21 mouse cellular contexts compared by ENCODE assay signal in genomic region chr5:135951660-135952059, GRCm38 (mm10). TPM values are rescaled to one million over a fixed set of nuclear protein-coding genes. Genes with fewer than 3 reads are reported as not detected.
DNase-seq lines count a peak whose midpoint lies in the region; ATAC-seq and TF ChIP-seq lines count a peak whose summit lies in the region.
"Had no signal": no experiment of that assay in that cellular context is flagged by ENCODE, and none has a peak within 500 bp of the region (broad histone marks: within the 10 kb centered on the region; RNA-seq: fewer than 3 reads in every experiment).

No protein-coding gene starts in this region.

- in situ Hi-C loops in ES-E14 (cut with MboI; ENCODE audit: low sequenced_read_pairs in 2 of 2, unreplicated experiment in 2 of 2): no loop called here

- H3K4me3 ChIP-seq in ES-E14 (ENCODE audit: insufficient read depth in 1 of 2, low read depth in 1 of 2, low read length in 2 of 2, poor library complexity in 1 of 2, severe bottlenecking in 1 of 2): no peak overlapping the region
- no peak overlapping the region for H3K4me3 ChIP-seq in lung, postnatal 0 days (ENCODE audit: low read depth, low read length)
- H3K4me3 ChIP-seq: forebrain, embryonic 12.5 days; hindbrain, embryonic 12.5 days; midbrain, embryonic 12.5 days had no signal

- H3K27me3 ChIP-seq in lung, postnatal 0 days (replicated peaks; ENCODE audit: insufficient read depth, low read length): no peaks in the 10 kb centered on the region
- H3K27me3 ChIP-seq: hindbrain, embryonic 12.5 days; midbrain, embryonic 12.5 days had no signal

- TF ChIP-seq EP300 in lung, postnatal 0 days (IDR thresholded peaks at IDR 0.05): no peak

- TF ChIP-seq CTCF in lung, postnatal 0 days (IDR thresholded peaks at IDR 0.05): no peak

- H3K9ac ChIP-seq in ES-E14 (ENCODE audit: insufficient read depth, low read depth, low read length, poor library complexity, severe bottlenecking): no peak overlapping the region
- H3K9ac ChIP-seq in lung, postnatal 0 days (replicated peaks; ENCODE audit: low read depth): no peak overlapping the region
- H3K9ac ChIP-seq: forebrain, embryonic 12.5 days; hindbrain, embryonic 12.5 days; lung, embryonic 14.5 days; midbrain, embryonic 12.5 days had no signal

- DNase-seq in adrenal gland, postnatal 14 days: peak; percentile 43
- DNase-seq in adrenal gland, postnatal 25 days: no peak
- DNase-seq in ES-E14 (ENCODE audit: low read depth, low spot score): no peak
- DNase-seq in ovary, postnatal 36 days (ENCODE audit: low spot score): no peak
- DNase-seq in right cerebral cortex, postnatal 4 days: no peak
- DNase-seq in lung, postnatal 0 days (ENCODE audit: low spot score): no peak
- DNase-seq: cerebellum, postnatal 14 days; heart, adult 18-20 months; left cerebral cortex, postnatal 4 days; lung, embryonic 14.5 days; thymus, postnatal 25 days had no signal

- ATAC-seq in erythroid progenitor cell, adult 5-6 weeks (replicated peaks; ENCODE audit: low FRiP score, poor library complexity, severe bottlenecking): peak; percentile 25
- ATAC-seq in megakaryocyte, adult 5-6 weeks (ENCODE audit: poor library complexity, severe bottlenecking): peak; percentile 59
- ATAC-seq in lung, postnatal 0 days: no peak
- ATAC-seq: activated CD4-positive, CD25-positive, alpha-beta regulatory T cell, adult 4 months had no signal

- no peaks in the 10 kb centered on the region for H3K36me3 ChIP-seq in ES-E14 (ENCODE audit: control insufficient read depth, insufficient read depth, low read length, poor library complexity, severe bottlenecking)
- H3K36me3 ChIP-seq in lung, postnatal 0 days (ENCODE audit: insufficient read depth, low read length): no peaks in the 10 kb centered on the region
- H3K36me3 ChIP-seq: forebrain, embryonic 12.5 days; hindbrain, embryonic 12.5 days; midbrain, embryonic 12.5 days had no signal

- peaks cover 3 to 19% of the 10 kb centered on the region in 2 experiments for H3K4me1 ChIP-seq in ES-E14 (ENCODE audit: control insufficient read depth in 2 of 2, insufficient read depth in 2 of 2, low read length in 2 of 2, poor library complexity in 1 of 2)
- no peaks in the 10 kb centered on the region for H3K4me1 ChIP-seq in lung, postnatal 0 days (ENCODE audit: insufficient read depth, low read depth, low read length)
- H3K4me1 ChIP-seq: forebrain, embryonic 12.5 days had no signal

- WGBS in lung, postnatal 0 days: 87% methylated on average over 2 of the region's 2 CpGs

- no peak overlapping the region for H3K4me2 ChIP-seq in lung, postnatal 0 days (replicated peaks; ENCODE audit: low read depth, low read length)
- H3K4me2 ChIP-seq: forebrain, embryonic 12.5 days; hindbrain, embryonic 12.5 days; lung, embryonic 14.5 days; midbrain, embryonic 12.5 days had no signal

- peak overlapping the region; percentile 26; the same call in 1 of the 2 replicates for H3K27ac ChIP-seq in ES-E14 (ENCODE audit: insufficient read depth, low read depth, low read length, poor library complexity, severe bottlenecking)
- no peak overlapping the region for H3K27ac ChIP-seq in lung, postnatal 0 days (ENCODE audit: low read length)
- H3K27ac ChIP-seq: forebrain, embryonic 12.5 days; hindbrain, embryonic 12.5 days; kidney, postnatal 0 days; midbrain, embryonic 12.5 days had no signal

- H3K9me3 ChIP-seq in ES-E14 (ENCODE audit: control insufficient read depth, insufficient read depth, low read depth, low read length): no peaks in the 10 kb centered on the region
- H3K9me3 ChIP-seq in lung, postnatal 0 days (ENCODE audit: low read length): no peaks in the 10 kb centered on the region
- H3K9me3 ChIP-seq: forebrain, embryonic 12.5 days; hindbrain, embryonic 12.5 days; midbrain, embryonic 12.5 days had no signal

TF ChIP-seq in ES-E14, 5 proteins besides CTCF, POLR2A, EP300 and RAD21:
- no peak for TF ChIP-seq MAFK (IDR thresholded peaks at IDR 0.05; ENCODE audit: insufficient read depth, low read depth, low read length)
- TF ChIP-seq CHD2 (IDR thresholded peaks at IDR 0.05; ENCODE audit: low read depth, low read length): no peak
- TF ChIP-seq HCFC1 (IDR thresholded peaks at IDR 0.05; ENCODE audit: borderline replicate concordance, insufficient read depth, low read length): no peak
- no peak for TF ChIP-seq ZC3H11A (IDR thresholded peaks at IDR 0.05; ENCODE audit: borderline replicate concordance, low read depth, low read length)
- TF ChIP-seq ZNF384 (IDR thresholded peaks at IDR 0.05; ENCODE audit: low read depth, low read length): no peak

RNA-seq across cellular contexts. Expression of gene Ywhag, which starts 17.2 kb away (rescaled TPM):
- total RNA-seq in adrenal gland, postnatal 14 days (2021): 462 and 482 TPM in 2 replicates
- total RNA-seq in adrenal gland, postnatal 25 days (2021): 477 and 524 TPM in 2 replicates
- 109 and 176 TPM in 2 replicates for total RNA-seq in ES-E14 (2012; rRNA removed)
- total RNA-seq in erythroid progenitor cell, adult 5-6 weeks (2015; ENCODE audit: low replicate concordance): 30.3 and 35.2 TPM in 2 replicates
- total RNA-seq in erythroid progenitor cell, adult 5-6 weeks (2017; ENCODE audit: low replicate concordance): 11.6 and 12.2 TPM in 2 replicates
- total RNA-seq in megakaryocyte, adult 5-6 weeks (2015): 124 and 141 TPM in 2 replicates
- 72.4 and 88.1 TPM in 2 replicates for total RNA-seq in megakaryocyte, adult 5-6 weeks (2017)
- polyA plus RNA-seq in lung, postnatal 0 days (2015; fragmentation: Nextera tagmentation; extraction: Ambion mirVana): 75.5 and 87.5 TPM in 2 replicates

RNA-seq across cellular contexts. Expression of gene Ssc4d, which starts 22.7 kb away (rescaled TPM):
- total RNA-seq in adrenal gland, postnatal 14 days (2021): 2.1 and 3.1 TPM in 2 replicates
- 4.3 and 7.9 TPM in 2 replicates for total RNA-seq in adrenal gland, postnatal 25 days (2021)
- 10.9 and 11.0 TPM in 2 replicates for total RNA-seq in ES-E14 (2012; rRNA removed)
- not detected in 2 replicates for total RNA-seq in erythroid progenitor cell, adult 5-6 weeks (2015; ENCODE audit: low replicate concordance)
- not detected in 2 replicates for total RNA-seq in erythroid progenitor cell, adult 5-6 weeks (2017; ENCODE audit: low replicate concordance)
- total RNA-seq in megakaryocyte, adult 5-6 weeks (2015): 17.1 and 19.9 TPM in 2 replicates
- 6.0 and 7.4 TPM in 2 replicates for total RNA-seq in megakaryocyte, adult 5-6 weeks (2017)
- polyA plus RNA-seq in lung, postnatal 0 days (2015; fragmentation: Nextera tagmentation; extraction: Ambion mirVana): 1.8 and 2.5 TPM in 2 replicates

RNA-seq across cellular contexts. Expression of gene Zp3, which starts 28.2 kb away (rescaled TPM):
- total RNA-seq in adrenal gland, postnatal 14 days (2021): not detected in 2 replicates
- not detected in 2 replicates for total RNA-seq in adrenal gland, postnatal 25 days (2021)
- 12.7 and 16.1 TPM in 2 replicates for total RNA-seq in ES-E14 (2012; rRNA removed)
- not detected in 2 replicates for total RNA-seq in erythroid progenitor cell, adult 5-6 weeks (2015; ENCODE audit: low replicate concordance)
- not detected in 2 replicates for total RNA-seq in erythroid progenitor cell, adult 5-6 weeks (2017; ENCODE audit: low replicate concordance)
- total RNA-seq in megakaryocyte, adult 5-6 weeks (2015): 0.20 TPM in 1 of 2 replicates, not detected in the other
- total RNA-seq in megakaryocyte, adult 5-6 weeks (2017): not detected in 2 replicates
- 0.24 and 0.35 TPM in 2 replicates for polyA plus RNA-seq in lung, postnatal 0 days (2015; fragmentation: Nextera tagmentation; extraction: Ambion mirVana)
- total RNA-seq: heart, adult 18-20 months; layer of hippocampus, postnatal 10 days; left cerebral cortex, postnatal 4 days had no signal
- polyA plus RNA-seq: activated CD4-positive, CD25-positive, alpha-beta regulatory T cell, adult 4 months; forebrain, embryonic 12.5 days; lung, embryonic 14.5 days; midbrain, embryonic 12.5 days; neural tube, embryonic 11.5 days; stomach, embryonic 14.5 days had no signal

RNA-seq across cellular contexts. Expression of gene Dtx2, which starts 42.9 kb away (rescaled TPM):
- 15.4 and 15.5 TPM in 2 replicates for total RNA-seq in adrenal gland, postnatal 14 days (2021)
- total RNA-seq in adrenal gland, postnatal 25 days (2021): 12.4 and 13.4 TPM in 2 replicates
- total RNA-seq in ES-E14 (2012; rRNA removed): 26.7 and 28.3 TPM in 2 replicates
- 1.8 and 3.8 TPM in 2 replicates for total RNA-seq in erythroid progenitor cell, adult 5-6 weeks (2015; ENCODE audit: low replicate concordance)
- 0.13 and 2.3 TPM in 2 replicates for total RNA-seq in erythroid progenitor cell, adult 5-6 weeks (2017; ENCODE audit: low replicate concordance)
- total RNA-seq in megakaryocyte, adult 5-6 weeks (2015): 26.3 and 30.3 TPM in 2 replicates
- total RNA-seq in megakaryocyte, adult 5-6 weeks (2017): 10.9 and 12.4 TPM in 2 replicates
- 18.9 and 21.6 TPM in 2 replicates for polyA plus RNA-seq in lung, postnatal 0 days (2015; fragmentation: Nextera tagmentation; extraction: Ambion mirVana)

Comparison
In these comparisons a context has a peak if more than half of its experiments do, and no peak if none do; other contexts are left out.
1. RNA of gene Zp3, which starts 28.2 kb away (total RNA-seq): 12.7 to 16.1 TPM in ES-E14; 0.20 TPM in megakaryocyte, adult 5-6 weeks, not detected in adrenal gland, postnatal 25 days, not detected in adrenal gland, postnatal 14 days and not detected in erythroid progenitor cell, adult 5-6 weeks; every median in the first group is over 10 times any median in the second.